Mouse (Mus musculus) CD8-positive naive resting alpha-beta T cell, adult 2 months (primary cell): ENCODE measurements around the gene Gm13103.
"Not testable (repeated sequence)": the region's sequence is repeated elsewhere in the genome, so short reads cannot be mapped to it uniquely, and the experiment has no call there.

ENCODE experiments used
- DNase-seq, 2 experiments: peaks; one replicate each; pipeline ENCODE4 v3.0.0; 2022; ENCODE audit warnings: low read depth in 2 of 2, low spot score in 2 of 2

Gm13103 gene

DNA sequence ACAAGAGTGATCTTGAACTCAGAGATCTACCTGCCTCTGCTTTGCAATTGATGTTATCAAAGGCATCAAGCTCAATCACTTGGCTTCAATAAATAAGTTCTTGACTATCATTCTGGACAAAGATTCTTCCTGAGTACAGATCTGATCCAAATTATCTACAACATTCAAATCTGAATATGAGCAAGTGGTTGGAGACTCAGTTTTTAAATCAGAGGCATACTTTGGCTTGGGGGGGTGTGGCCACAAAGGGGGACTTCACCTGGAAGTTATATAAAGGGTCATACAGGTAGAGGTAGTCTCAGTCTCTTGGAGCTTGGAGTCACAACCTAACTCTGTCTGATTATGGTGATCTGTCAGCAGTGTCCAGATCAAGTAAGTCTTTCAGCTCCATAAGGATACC is at the start of gene Gm13103:
Gene Gm13103 (plus strand): TSS at position 301 of the 400 bp plus-strand sequence.
- DNase-seq, result not testable (repeated sequence)

DNA sequence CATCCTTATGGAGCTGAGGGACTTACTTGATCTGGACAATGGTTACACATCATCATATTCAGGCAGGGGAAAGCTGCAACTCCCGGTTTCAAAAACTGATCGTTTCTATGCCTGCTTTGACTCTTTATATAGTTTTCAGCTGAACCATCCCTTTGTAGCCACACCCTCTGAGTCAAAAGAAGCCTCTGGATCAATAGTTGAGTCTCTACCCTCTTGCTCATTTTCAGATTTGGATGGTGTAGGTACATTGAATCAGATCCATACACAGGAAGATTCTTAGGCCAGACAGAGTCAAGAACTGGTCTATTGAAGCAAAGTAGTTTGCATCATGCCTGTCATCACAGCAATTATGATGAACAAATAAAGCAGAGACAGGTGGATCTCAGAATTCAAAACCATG is 30.3 kb upstream of the Gm13103 start, which contains the start of gene Gm13084:
Gene Gm13084 (minus strand): TSS at position 101 of the 400 bp plus-strand sequence.
- DNase-seq, result no peak

GRCm38 (mm10) chr4:143882371-143882770 is 36.1 kb downstream of the Gm13103 start:
- not testable (repeated sequence) for DNase-seq

DNA sequence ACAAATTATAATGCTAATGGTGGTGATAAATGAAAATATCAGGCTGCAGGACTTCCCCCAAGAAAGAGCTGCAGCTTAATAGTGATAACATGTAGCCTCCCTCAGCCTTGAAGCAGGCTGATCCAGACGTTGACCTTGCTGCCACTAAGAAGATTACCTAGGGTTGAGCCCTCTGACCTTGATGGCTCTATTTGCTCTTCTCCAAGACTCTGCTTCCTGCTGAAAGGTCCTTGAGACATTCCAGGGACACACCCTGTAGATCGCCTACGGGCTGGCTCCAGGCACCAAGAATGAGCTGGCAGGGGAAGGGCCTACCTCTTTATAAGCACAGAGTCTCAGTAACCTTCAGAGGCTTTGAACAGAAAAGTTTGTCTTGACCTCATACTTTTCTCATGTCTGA is 48.1 kb downstream of the Gm13103 start:
- not testable (repeated sequence) for DNase-seq

GRCm38 (mm10) chr4:143900280-143900679 is 54.0 kb downstream of the Gm13103 start, which contains the start of gene Pramef6:
Pramef6 (minus strand) TSS chr4:143900380.
- DNase-seq, result not testable (repeated sequence)
